Mouse (Mus musculus) gastrocnemius, postnatal 4 days (tissue): Measurements from ENCODE around the gene C8g. TPM values are rescaled to one million over a fixed set of nuclear protein-coding genes. Genes with fewer than 3 reads are reported as not detected.
A peak's percentile ranks its signal among the peaks of the same experiment; 100 is the strongest.

Source experiments
- DNase-seq, 2 experiments: peaks; one replicate each; pipeline ENCODE4 v3.0.0; 2021 to 2022; ENCODE audit warnings: low spot score in 2 of 2, mixed read lengths in 2 of 2
- total RNA-seq, 2 experiments: library from RNA; stranded (reverse); gene quantifications; 2 replicates each; pipeline ENCODE4 v1.2.3; 2021

The C8g gene
- total RNA-seq, 2 experiments from 2014 or later = 0.74 to 1.2 TPM

GRCm38 (mm10) chr2:25500576-25501405 is 728 bp downstream of the C8g start, which contains the start of gene Fbxw5:
TSS of gene Fbxw5 (plus strand) at chr2:25500750.
- DNase-seq = peak; percentile 70 to 86

- DNase-seq = no peak
These were observed 1.4 kb downstream of the C8g start for GRCm38 (mm10) chr2:25500071-25500575.

GRCm38 (mm10) chr2:25498622-25499478 is 2.7 kb downstream of the C8g start:
- no peak for DNase-seq

GRCm38 (mm10) chr2:25497846-25498575 is 3.5 kb downstream of the C8g start:
- DNase-seq = no peak

- no peak for DNase-seq
These were observed 5.1 kb downstream of the C8g start for GRCm38 (mm10) chr2:25496462-25496861.

- no peak for DNase-seq
These were observed 8.0 kb downstream of the C8g start, which contains the start of gene Lcn12 for GRCm38 (mm10) chr2:25493476-25493961. TSS of gene Lcn12 (minus strand) at chr2:25493911.

- DNase-seq = no peak
These were observed 8.5 kb downstream of the C8g start for GRCm38 (mm10) chr2:25492988-25493387.

- no peak for DNase-seq
These were observed 12.8 kb downstream of the C8g start for GRCm38 (mm10) chr2:25488671-25489068.

GRCm38 (mm10) chr2:25487965-25488670 is 13.4 kb downstream of the C8g start:
- DNase-seq = no peak

- DNase-seq = no peak
These were observed 16.4 kb downstream of the C8g start for GRCm38 (mm10) chr2:25484901-25485647.

- DNase-seq = no peak
These were observed 18.6 kb downstream of the C8g start for GRCm38 (mm10) chr2:25482969-25483368.

- no peak for DNase-seq
These were observed 21.0 kb downstream of the C8g start for GRCm38 (mm10) chr2:25480541-25480940.

- DNase-seq = no peak
These were observed 21.8 kb downstream of the C8g start for GRCm38 (mm10) chr2:25479551-25480311.

GRCm38 (mm10) chr2:25477967-25478675 is 23.4 kb downstream of the C8g start:
- no peak for DNase-seq

- no peak for DNase-seq
These were observed 24.0 kb downstream of the C8g start for GRCm38 (mm10) chr2:25477541-25477940.

- DNase-seq = no peak
These were observed 29.0 kb downstream of the C8g start for GRCm38 (mm10) chr2:25472550-25472949.

GRCm38 (mm10) chr2:25469969-25470368 is 31.6 kb downstream of the C8g start, which contains the start of gene Ptgds:
TSS of gene Ptgds (minus strand) at chr2:25470046.
- no peak for DNase-seq
